Mouse (Mus musculus) midbrain, postnatal 0 days (tissue): Measurements from ENCODE around the gene Kmt5a. TPM values are rescaled to one million over a fixed set of nuclear protein-coding genes. Genes with fewer than 3 reads are reported as not detected.

Source experiments
- ATAC-seq: fragments of 200-750 bp; cut with Nextera tagmentation; 2 replicates; pipeline ENCODE4 v1.8.0; 2017; ENCODE audit warnings: moderate number of reproducible peaks, mild to moderate bottlenecking, moderate TSS enrichment, moderate library complexity; ENCODE audit not compliant: low FRiP score
- DNase-seq: peaks from one replicate; pipeline ENCODE4 v3.0.0-alpha.2; 2015; ENCODE audit warnings: low spot score
- H3K27ac ChIP-seq: fragments of 300-500 bp; sonication (generic); 2 replicates; pipeline ENCODE4 v1.5.1; 2014; ENCODE audit warnings: low read depth, mild to moderate bottlenecking, low read length, mixed read lengths
- H3K27me3 ChIP-seq: fragments of 300-500 bp; sonication (generic); 2 replicates; pipeline ENCODE4 v1.6.1; 2014; ENCODE audit warnings: low read length, control low read depth, mixed read lengths; ENCODE audit not compliant: insufficient read depth
- H3K36me3 ChIP-seq: fragments of 300-500 bp; sonication (generic); 2 replicates; pipeline ENCODE4 v1.6.1; 2014; ENCODE audit warnings: low read length, control low read depth, mixed read lengths; ENCODE audit not compliant: insufficient read depth
- H3K4me1 ChIP-seq: fragments of 300-500 bp; sonication (generic); 2 replicates; pipeline ENCODE4 v1.6.1; 2014; ENCODE audit warnings: mild to moderate bottlenecking, control low read depth, antibody characterized with exemption, low read length, mixed read lengths; ENCODE audit not compliant: insufficient read depth
- H3K4me2 ChIP-seq: fragments of 300-500 bp; sonication (generic); 2 replicates; pipeline ENCODE4 v1.6.1; 2014; ENCODE audit warnings: low read depth, mild to moderate bottlenecking, low read length, mixed read lengths; ENCODE audit not compliant: poor library complexity, severe bottlenecking
- H3K4me3 ChIP-seq: fragments of 300-500 bp; sonication (generic); 2 replicates; pipeline ENCODE4 v1.5.1; 2014; ENCODE audit warnings: low read depth, mild to moderate bottlenecking, low read length, moderate library complexity
- H3K9ac ChIP-seq: fragments of 300-500 bp; sonication (generic); replicated peaks from 2 replicates; pipeline ENCODE4 v1.6.1; 2014; ENCODE audit warnings: mild to moderate bottlenecking, low read length, moderate library complexity, mixed read lengths; ENCODE audit not compliant: poor library complexity, severe bottlenecking
- H3K9me3 ChIP-seq: fragments of 300-500 bp; sonication (generic); 2 replicates; pipeline ENCODE4 v1.6.1; 2016; ENCODE audit warnings: low read length, control low read depth
- CTCF ChIP-seq: IDR thresholded peaks from 2 replicates; pipeline ENCODE4 v1.5.1; 2016; ENCODE audit warnings: antibody characterized with exemption, mild to moderate bottlenecking
- WGBS: fragments of 180-500 bp; shearing (Covaris S2); extraction: QIAGEN DNeasy Blood & Tissue Kit; methylation state at CpG from one replicate; pipeline ENCODE4 v1.1.7; 2014; 5-methylcytosine and 5-hydroxymethylcytosine counted together
- polyA plus RNA-seq: library from polyadenylated mRNA; unstranded; fragments of >200 nt; fragmentation: Nextera tagmentation; extraction: Ambion mirVana; gene quantifications from 2 replicates; pipeline ENCODE4 v1.2.1, GENCODE M21; 2015
- total RNA-seq: library from RNA; depleted of rRNA; stranded (reverse); fragments of >200 nt; gene quantifications from 2 replicates; pipeline ENCODE4 v1.2.3, GENCODE M21; 2014

Gene Kmt5a
- total and polyA plus RNA-seq, 2 experiments from 2014 or later: 15.3 to 39.0 TPM

GRCm38 (mm10) chr5:124491732-124492131 lies 52.0 kb downstream of the Kmt5a start:
- Histone ChIP-seq H3K9me3 (no peaks in the 10 kb centered on the region), H3K4me2 (no peak overlapping the region), H3K27me3 (no peaks in the 10 kb centered on the region), H3K27ac (no peak overlapping the region), H3K4me1 (no peaks in the 10 kb centered on the region), H3K4me3 (no peak overlapping the region), H3K36me3 (peaks cover 19% of the 10 kb centered on the region), H3K9ac (no peak overlapping the region)
- no peak for TF ChIP-seq CTCF
- ATAC-seq: no peak
- DNase-seq: no peak
- WGBS: 87% methylated on average over 4 of the region's 4 CpGs

- Histone ChIP-seq H3K27ac (no peak overlapping the region), H3K36me3 (peaks cover 22% of the 10 kb centered on the region), H3K9ac (no peak overlapping the region), H3K9me3 (no peaks in the 10 kb centered on the region), H3K4me3 (no peak overlapping the region), H3K4me1 (no peaks in the 10 kb centered on the region), H3K4me2 (no peak overlapping the region), H3K27me3 (no peaks in the 10 kb centered on the region)
- TF ChIP-seq CTCF: no peak
- no peak for DNase-seq
- WGBS: 87% methylated on average over 4 of the region's 4 CpGs
- no peak for ATAC-seq
Measured at GRCm38 (mm10) chr5:124492618-124493017, 52.9 kb downstream of the Kmt5a start.

- H3K4me2 ChIP-seq: no peak overlapping the region
- DNase-seq: no peak
- TF ChIP-seq CTCF: no peak
- H3K27me3 ChIP-seq: no peaks in the 10 kb centered on the region
- no peak overlapping the region for H3K27ac ChIP-seq
- peaks cover 28% of the 10 kb centered on the region for H3K36me3 ChIP-seq
- 90% methylated on average over 11 of the region's 11 CpGs for WGBS
- no peaks in the 10 kb centered on the region for H3K4me1 ChIP-seq
- no peak for ATAC-seq
- no peaks in the 10 kb centered on the region for H3K9me3 ChIP-seq
- no peak overlapping the region for H3K4me3 ChIP-seq
- no peak overlapping the region for H3K9ac ChIP-seq
Measured at GRCm38 (mm10) chr5:124493455-124493854, 53.7 kb downstream of the Kmt5a start.

GRCm38 (mm10) chr5:124495547-124495946 lies 55.8 kb downstream of the Kmt5a start:
- no peak overlapping the region for H3K27ac ChIP-seq
- no peak overlapping the region for H3K4me2 ChIP-seq
- DNase-seq (peak; percentile 2), ATAC-seq (no peak)
- no peak for TF ChIP-seq CTCF
- H3K27me3 ChIP-seq: no peaks in the 10 kb centered on the region
- H3K4me1 ChIP-seq: no peaks in the 10 kb centered on the region
- H3K4me3 ChIP-seq: no peak overlapping the region
- no peak overlapping the region for H3K9ac ChIP-seq
- WGBS: 58% methylated on average over 7 of the region's 7 CpGs
- peaks cover 29% of the 10 kb centered on the region for H3K36me3 ChIP-seq
- no peaks in the 10 kb centered on the region for H3K9me3 ChIP-seq

- ATAC-seq: no peak
Measured at GRCm38 (mm10) chr5:124496614-124497514, 57.1 kb downstream of the Kmt5a start.

GRCm38 (mm10) chr5:124498221-124498876 lies 58.6 kb downstream of the Kmt5a start:
- H3K4me2 ChIP-seq: no peak overlapping the region
- H3K4me1 ChIP-seq: no peaks in the 10 kb centered on the region
- peaks cover 40% of the 10 kb centered on the region for H3K36me3 ChIP-seq
- no peak overlapping the region for H3K9ac ChIP-seq
- TF ChIP-seq CTCF: no peak
- H3K27ac ChIP-seq: no peak overlapping the region
- no peak overlapping the region for H3K4me3 ChIP-seq
- no peak for ATAC-seq
- no peaks in the 10 kb centered on the region for H3K27me3 ChIP-seq
- WGBS: 72% methylated on average over 9 of the region's 9 CpGs
- no peak for DNase-seq
- H3K9me3 ChIP-seq: no peaks in the 10 kb centered on the region

More at GRCm38 (mm10) chr5:124496614-124497514, 57.1 kb downstream of the Kmt5a start:
- DNase-seq: no peak
- WGBS: 83% methylated on average over 15 of the region's 15 CpGs
- H3K27ac ChIP-seq: no peak overlapping the region
- no peak for TF ChIP-seq CTCF
- no peaks in the 10 kb centered on the region for H3K27me3 ChIP-seq
- no peaks in the 10 kb centered on the region for H3K4me1 ChIP-seq
- no peak overlapping the region for H3K4me3 ChIP-seq
- no peaks in the 10 kb centered on the region for H3K9me3 ChIP-seq
- H3K36me3 ChIP-seq: peaks cover 40% of the 10 kb centered on the region
- no peak overlapping the region for H3K4me2 ChIP-seq
- no peak overlapping the region for H3K9ac ChIP-seq
